Mouse (Mus musculus): ENCODE data around the gene Cdc42ep4.

- no peak for TF ChIP-seq CTCF (IDR thresholded peaks at IDR 0.05; ENCODE audit: borderline replicate concordance, extremely low read depth, insufficient read depth, insufficient read length)
- no peak for TF ChIP-seq POLR2A (IDR thresholded peaks at IDR 0.05; ENCODE audit: borderline replicate concordance, extremely low read depth, insufficient read depth, insufficient read length, poor library complexity, severe bottlenecking)
These were observed 68.6 kb downstream of the Cdc42ep4 start for GRCm38 (mm10) chr11:113682897-113683626.
